Mouse (Mus musculus) embryonic facial prominence, embryonic 10.5 days (tissue): Measurements from ENCODE around the gene Tenm1. TPM values are rescaled to one million over a fixed set of nuclear protein-coding genes. Genes with fewer than 3 reads are reported as not detected.

Source experiments
- DNase-seq: peaks from one replicate; pipeline ENCODE4 v3.0.0-alpha.2; 2017; ENCODE audit warnings: low spot score
- H3K27ac ChIP-seq: fragments of 300-500 bp; sonication (generic); replicated peaks from 2 replicates; pipeline ENCODE4 v1.5.1; 2016; ENCODE audit warnings: mild to moderate bottlenecking
- H3K27me3 ChIP-seq: fragments of 300-500 bp; sonication (generic); replicated peaks from 2 replicates; pipeline ENCODE4 v1.6.1; 2016; ENCODE audit warnings: low read depth, mild to moderate bottlenecking; ENCODE audit not compliant: poor library complexity, severe bottlenecking
- H3K36me3 ChIP-seq: fragments of 300-500 bp; sonication (generic); replicated peaks from 2 replicates; pipeline ENCODE4 v1.6.1; 2016; ENCODE audit warnings: mild to moderate bottlenecking, moderate library complexity
- H3K4me1 ChIP-seq: fragments of 300-500 bp; sonication (generic); 2 replicates; pipeline ENCODE4 v1.6.1; 2016
- H3K4me3 ChIP-seq: fragments of 300-500 bp; sonication (generic); 2 replicates; pipeline ENCODE4 v1.5.1; 2016; ENCODE audit warnings: mild to moderate bottlenecking, moderate library complexity
- H3K9me3 ChIP-seq: fragments of 300-500 bp; sonication (generic); 2 replicates; pipeline ENCODE4 v1.6.1; 2016; ENCODE audit warnings: mild to moderate bottlenecking
- WGBS: fragments of 180-500 bp; shearing (Covaris S2); methylation state at CpG from one replicate; pipeline ENCODE4 v1.1.7; 2016; 5-methylcytosine and 5-hydroxymethylcytosine counted together
- polyA plus RNA-seq: library from polyadenylated mRNA; unstranded; fragments of >200 nt; fragmentation: Nextera tagmentation; extraction: Ambion mirVana; gene quantifications from 2 replicates; pipeline ENCODE4 v1.2.1, GENCODE M21; 2016

The Tenm1 gene
- polyA plus RNA-seq, 1 experiment from 2014 or later = 0.61 TPM

DNA sequence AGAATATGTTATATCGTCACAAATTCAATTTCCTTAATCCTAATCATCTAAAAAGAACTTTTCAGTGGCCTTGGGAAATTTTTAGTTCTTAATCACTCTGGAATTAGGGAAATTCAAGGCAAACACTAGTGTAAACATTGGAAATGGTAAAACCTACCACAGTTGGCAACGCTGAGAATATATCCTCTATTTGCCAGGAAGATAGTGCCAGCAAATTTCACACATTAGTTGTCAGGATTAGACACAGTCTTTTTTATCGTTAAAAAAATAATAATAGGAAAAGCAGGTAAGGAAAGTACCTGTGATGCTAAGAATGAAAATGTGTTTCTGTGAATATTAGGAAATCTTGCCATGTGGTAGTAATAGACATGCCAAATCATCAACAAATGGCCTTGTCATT is 223.9 kb downstream of the Tenm1 start:
- DNase-seq = no peak
- Histone ChIP-seq H3K9me3 (no peaks in the 10 kb centered on the region), H3K27ac (no peak overlapping the region), H3K4me3 (no peak overlapping the region), H3K27me3 (no peaks in the 10 kb centered on the region), H3K4me1 (no peaks in the 10 kb centered on the region), H3K36me3 (no peaks in the 10 kb centered on the region)
- 94% methylated on average over 3 of the region's 3 CpGs for WGBS

DNA sequence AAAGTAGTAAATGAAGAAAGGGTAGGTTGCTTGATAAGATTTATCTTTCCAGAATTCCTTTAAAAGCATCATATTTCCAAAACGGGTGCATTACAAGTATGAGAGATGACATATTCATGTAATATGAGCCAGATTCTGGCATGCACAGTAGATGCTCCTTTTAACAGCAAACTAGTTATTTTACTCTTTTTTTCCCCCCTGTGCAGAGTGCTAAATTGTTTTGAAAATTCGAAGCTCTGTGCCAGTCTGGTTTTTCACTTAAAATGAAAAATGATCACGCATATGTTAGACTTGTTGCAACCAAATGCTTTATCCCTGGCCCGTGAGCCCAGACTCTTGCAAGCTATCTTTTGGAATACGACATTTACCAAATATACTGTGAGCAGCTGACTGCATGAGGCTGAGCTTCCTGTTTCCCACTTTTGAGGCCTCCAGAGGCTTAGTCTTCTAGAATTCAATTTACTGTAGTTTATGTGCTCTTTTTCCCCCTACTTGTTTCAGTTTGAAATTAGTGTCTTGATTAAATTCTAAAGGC is 226.6 kb downstream of the Tenm1 start:
- no peaks in the 10 kb centered on the region for H3K9me3 ChIP-seq
- DNase-seq = no peak
- H3K27me3 ChIP-seq = no peaks in the 10 kb centered on the region
- no peaks in the 10 kb centered on the region for H3K4me1 ChIP-seq
- no peaks in the 10 kb centered on the region for H3K36me3 ChIP-seq
- WGBS = 80% methylated on average over 5 of the region's 5 CpGs
- H3K27ac ChIP-seq = no peak overlapping the region
- no peak overlapping the region for H3K4me3 ChIP-seq

DNA sequence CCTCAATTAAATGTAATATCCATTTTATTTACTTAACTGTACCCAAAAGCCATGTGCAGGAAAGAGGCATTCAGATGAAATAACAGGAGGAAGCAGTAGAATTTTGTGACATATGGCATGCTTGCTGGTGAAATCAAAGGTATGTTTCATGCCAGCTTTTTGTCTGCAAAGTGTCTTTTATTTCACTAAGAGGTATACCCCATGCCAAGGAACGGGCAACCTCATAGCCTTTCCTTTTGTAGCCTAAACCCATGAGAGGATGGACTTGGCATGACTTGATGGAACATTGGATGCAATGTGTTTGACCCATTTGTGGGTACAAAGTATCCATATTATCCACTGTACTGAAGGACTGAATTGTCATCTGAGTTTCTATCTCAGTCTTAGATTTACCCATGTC is 246.0 kb downstream of the Tenm1 start:
- H3K4me3 ChIP-seq = no peak overlapping the region
- no peak overlapping the region for H3K27ac ChIP-seq
- no peaks in the 10 kb centered on the region for H3K36me3 ChIP-seq
- 86% methylated on average over 1 of the region's 1 CpGs for WGBS
- DNase-seq = no peak
- H3K4me1 ChIP-seq = no peaks in the 10 kb centered on the region
- no peaks in the 10 kb centered on the region for H3K27me3 ChIP-seq
- no peaks in the 10 kb centered on the region for H3K9me3 ChIP-seq

DNA sequence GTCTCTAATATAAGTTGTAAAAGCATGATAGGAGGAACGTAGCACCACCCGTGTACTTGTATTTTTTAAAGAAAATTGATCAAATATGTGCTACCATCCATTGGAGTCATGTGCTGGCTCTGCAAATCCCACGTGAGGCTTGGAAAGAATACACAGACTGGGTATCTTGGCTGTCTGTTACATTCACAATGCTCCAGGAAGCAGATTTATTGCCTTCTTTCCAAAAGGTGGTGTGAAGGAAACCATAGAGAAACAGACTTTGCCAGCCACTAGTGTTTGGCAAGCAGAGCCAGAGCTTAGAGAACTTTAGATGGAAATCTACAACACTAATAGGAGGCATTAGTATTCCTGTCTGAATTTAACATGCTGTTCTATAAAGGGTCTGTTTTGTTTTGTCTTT is 277.4 kb downstream of the Tenm1 start:
- DNase-seq = no peak
- Histone ChIP-seq H3K9me3 (no peaks in the 10 kb centered on the region), H3K4me1 (no peaks in the 10 kb centered on the region), H3K27me3 (no peaks in the 10 kb centered on the region), H3K4me3 (no peak overlapping the region), H3K36me3 (no peaks in the 10 kb centered on the region), H3K27ac (no peak overlapping the region)
- 86% methylated on average over 3 of the region's 3 CpGs for WGBS

DNA sequence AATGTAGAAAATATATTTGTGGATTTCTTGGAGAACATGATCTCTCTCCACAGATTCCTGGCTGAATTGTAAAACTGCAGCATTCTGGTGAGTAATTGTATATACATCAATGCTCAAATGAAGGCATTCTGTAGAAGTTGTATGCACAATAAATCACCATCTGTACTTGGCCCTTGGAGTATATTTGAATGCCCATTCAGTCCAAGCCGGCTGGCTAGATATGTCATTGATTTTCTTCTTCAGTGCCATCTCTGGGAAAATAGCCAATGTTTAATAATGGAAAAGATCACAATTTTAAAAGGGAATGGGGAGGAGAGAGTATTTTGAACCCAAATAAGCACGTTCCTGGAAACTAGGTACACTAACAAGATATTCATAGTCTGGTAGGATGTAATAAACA is 299.2 kb downstream of the Tenm1 start:
- WGBS = 79% methylated on average over 2 of the region's 2 CpGs
- Histone ChIP-seq H3K36me3 (no peaks in the 10 kb centered on the region), H3K4me3 (no peak overlapping the region), H3K27ac (no peak overlapping the region), H3K9me3 (no peaks in the 10 kb centered on the region), H3K27me3 (no peaks in the 10 kb centered on the region), H3K4me1 (no peaks in the 10 kb centered on the region)
- DNase-seq = no peak

DNA sequence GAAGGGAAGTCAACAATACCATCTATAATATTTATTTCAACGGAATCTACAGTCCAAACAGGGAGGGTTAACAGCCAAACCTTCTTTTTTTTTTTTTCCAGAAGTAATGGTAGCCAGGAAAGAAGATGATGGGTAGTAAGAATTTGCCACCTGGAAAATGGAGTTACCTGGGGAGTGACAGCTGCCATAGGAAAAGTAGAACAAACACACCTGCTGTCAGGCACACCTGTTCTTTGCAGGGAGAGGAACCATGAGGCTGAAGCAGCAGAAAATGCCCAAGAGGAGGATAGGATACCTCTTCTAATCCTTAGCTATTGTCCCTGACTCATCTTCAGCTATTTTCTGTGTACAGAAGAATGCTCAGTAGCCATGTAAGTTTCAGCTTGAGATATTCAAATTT is 306.4 kb downstream of the Tenm1 start:
- no peaks in the 10 kb centered on the region for H3K27me3 ChIP-seq
- 62% methylated on average over 1 of the region's 1 CpGs for WGBS
- no peak overlapping the region for H3K27ac ChIP-seq
- no peak overlapping the region for H3K4me3 ChIP-seq
- H3K36me3 ChIP-seq = no peaks in the 10 kb centered on the region
- no peak for DNase-seq
- H3K9me3 ChIP-seq = no peaks in the 10 kb centered on the region
- no peaks in the 10 kb centered on the region for H3K4me1 ChIP-seq

DNA sequence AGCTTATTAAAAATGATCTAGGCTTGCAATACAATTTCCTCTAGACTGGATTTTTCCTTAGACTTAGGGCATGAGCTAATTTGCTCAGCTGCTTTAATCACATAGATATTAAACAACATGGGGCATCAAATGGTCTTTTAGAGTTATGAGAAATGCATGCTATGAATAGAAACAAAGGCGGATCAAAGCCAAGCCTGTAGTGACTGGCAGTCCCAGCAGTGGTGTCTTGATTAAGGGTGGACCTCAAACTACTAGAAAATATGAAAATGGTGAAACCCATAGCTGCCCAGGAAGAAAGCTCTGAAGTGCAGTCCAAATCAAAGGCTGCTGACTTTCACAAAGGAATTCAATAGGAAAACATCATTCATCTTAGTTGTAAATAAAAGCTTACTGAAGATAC is 306.9 kb downstream of the Tenm1 start:
- 81% methylated on average over 1 of the region's 1 CpGs for WGBS
- Histone ChIP-seq H3K4me3 (no peak overlapping the region), H3K36me3 (no peaks in the 10 kb centered on the region), H3K27ac (no peak overlapping the region), H3K9me3 (no peaks in the 10 kb centered on the region), H3K27me3 (no peaks in the 10 kb centered on the region), H3K4me1 (no peaks in the 10 kb centered on the region)
- DNase-seq = no peak

DNA sequence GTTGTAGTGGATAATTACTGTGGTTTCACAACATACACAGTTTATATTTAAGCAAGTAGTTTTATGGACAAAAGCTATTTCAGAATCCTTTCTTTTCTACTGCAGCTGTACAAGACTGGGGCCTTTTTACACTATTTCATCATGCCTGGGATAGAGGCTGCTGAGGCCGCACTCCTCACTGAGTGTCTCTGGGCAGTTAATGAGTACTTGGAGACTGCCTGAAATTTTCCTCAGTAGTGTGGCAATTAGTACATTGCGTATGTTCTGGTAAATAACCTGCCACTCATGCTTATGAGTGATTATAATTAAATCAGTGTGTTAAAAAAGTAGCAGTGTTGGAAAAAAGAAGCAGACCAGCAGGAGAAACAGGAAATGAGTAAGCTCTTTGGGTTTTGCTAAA is 442.8 kb downstream of the Tenm1 start:
- H3K36me3 ChIP-seq = no peaks in the 10 kb centered on the region
- H3K4me3 ChIP-seq = no peak overlapping the region
- H3K9me3 ChIP-seq = no peaks in the 10 kb centered on the region
- H3K27ac ChIP-seq = no peak overlapping the region
- 65% methylated on average over 2 of the region's 2 CpGs for WGBS
- H3K27me3 ChIP-seq = no peaks in the 10 kb centered on the region
- no peak for DNase-seq
- no peaks in the 10 kb centered on the region for H3K4me1 ChIP-seq

DNA sequence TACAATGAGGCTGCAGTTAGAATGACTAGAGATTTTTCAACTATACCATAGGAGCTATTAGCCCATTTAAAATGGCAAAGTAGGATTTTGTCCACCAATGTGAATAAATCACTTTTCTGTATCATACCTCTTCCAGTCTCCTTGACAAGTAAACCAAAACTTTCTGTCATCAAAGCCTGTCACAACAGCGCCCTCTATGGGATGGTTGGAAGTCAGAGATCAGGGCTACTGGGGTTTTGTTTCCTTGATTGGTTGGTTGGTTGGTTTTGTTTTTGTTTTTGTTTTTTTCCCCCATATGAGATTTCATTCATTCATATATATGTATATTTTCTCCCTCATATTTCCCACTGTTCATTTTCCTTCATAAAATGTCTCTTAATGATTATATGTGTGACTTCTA is 455.4 kb downstream of the Tenm1 start:
- H3K27ac ChIP-seq = no peak overlapping the region
- H3K27me3 ChIP-seq = no peaks in the 10 kb centered on the region
- H3K4me3 ChIP-seq = no peak overlapping the region
- no peaks in the 10 kb centered on the region for H3K9me3 ChIP-seq
- no peaks in the 10 kb centered on the region for H3K36me3 ChIP-seq
- peak; percentile 28 for DNase-seq
- WGBS = 0% methylated on average over 1 of the region's 1 CpGs
- H3K4me1 ChIP-seq = no peaks in the 10 kb centered on the region

DNA sequence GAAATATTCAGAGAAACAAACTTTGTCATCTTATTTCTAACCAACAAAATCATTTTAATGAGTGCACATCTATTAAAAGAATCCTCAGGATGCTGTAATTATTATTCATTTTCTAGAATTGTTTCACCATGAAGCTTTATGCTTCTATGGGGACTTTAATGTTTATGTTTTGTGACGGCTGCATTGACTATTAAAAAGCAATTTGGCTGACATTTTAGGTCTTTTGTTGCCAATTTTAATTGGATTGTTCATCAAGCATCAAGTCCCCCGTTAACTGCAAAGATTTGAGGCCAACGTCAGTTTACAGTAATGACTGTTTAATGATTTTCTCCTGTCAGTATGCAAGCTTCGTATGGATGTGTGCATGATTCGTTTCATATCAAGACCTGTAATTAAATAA is 461.3 kb downstream of the Tenm1 start:
- 75% methylated on average over 5 of the region's 5 CpGs for WGBS
- Histone ChIP-seq H3K27ac (no peak overlapping the region), H3K9me3 (no peaks in the 10 kb centered on the region), H3K27me3 (no peaks in the 10 kb centered on the region), H3K4me3 (no peak overlapping the region), H3K4me1 (no peaks in the 10 kb centered on the region), H3K36me3 (no peaks in the 10 kb centered on the region)
- no peak for DNase-seq

DNA sequence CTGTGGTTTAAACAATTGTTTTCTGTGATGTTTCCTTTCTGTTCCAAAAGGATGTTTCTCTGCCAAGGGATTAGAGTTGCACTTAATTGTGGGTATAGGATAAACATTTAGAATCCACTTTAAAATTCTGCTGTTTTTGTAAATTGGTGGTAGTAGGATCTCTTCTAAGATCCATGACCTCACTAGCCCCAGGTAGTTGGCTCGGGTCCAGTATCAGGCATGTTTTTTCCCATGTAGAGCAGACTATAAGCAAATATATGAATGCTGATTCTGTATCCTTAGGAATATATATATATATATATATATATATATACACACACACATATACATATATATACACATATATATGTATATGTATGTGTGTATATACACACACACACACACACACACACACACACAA is 567.2 kb downstream of the Tenm1 start:
- no peaks in the 10 kb centered on the region for H3K9me3 ChIP-seq
- DNase-seq = no peak
- 84% methylated on average over 1 of the region's 1 CpGs for WGBS

DNA sequence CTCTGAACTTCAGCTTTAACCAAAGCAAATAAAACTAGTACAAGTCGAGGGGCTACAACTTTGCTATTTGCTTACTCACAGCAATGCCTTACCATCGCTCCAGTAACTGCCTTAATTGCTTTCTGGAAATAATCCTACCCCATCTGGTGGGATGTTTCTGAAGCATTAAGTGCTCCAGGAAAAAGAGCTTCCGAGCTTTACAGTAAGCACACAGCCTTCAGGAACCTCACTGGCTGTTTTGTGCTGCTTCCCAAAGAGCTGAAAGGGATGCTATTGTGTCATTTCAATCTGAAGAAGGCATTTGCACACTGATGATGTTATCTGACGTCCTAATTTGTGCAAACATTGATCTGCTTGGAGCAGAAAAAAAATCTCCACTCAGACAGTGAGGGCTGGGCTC is 647.4 kb downstream of the Tenm1 start:
- Histone ChIP-seq H3K27ac (no peak overlapping the region), H3K9me3 (no peaks in the 10 kb centered on the region), H3K4me1 (no peaks in the 10 kb centered on the region), H3K36me3 (no peaks in the 10 kb centered on the region), H3K4me3 (no peak overlapping the region), H3K27me3 (no peaks in the 10 kb centered on the region)
- DNase-seq = no peak
- 62% methylated on average over 4 of the region's 4 CpGs for WGBS

More for the DNA sequence above, 567.2 kb downstream of the Tenm1 start:
- Histone ChIP-seq H3K4me3 (no peak overlapping the region), H3K27me3 (no peaks in the 10 kb centered on the region), H3K4me1 (no peaks in the 10 kb centered on the region), H3K36me3 (no peaks in the 10 kb centered on the region), H3K27ac (no peak overlapping the region)

DNA sequence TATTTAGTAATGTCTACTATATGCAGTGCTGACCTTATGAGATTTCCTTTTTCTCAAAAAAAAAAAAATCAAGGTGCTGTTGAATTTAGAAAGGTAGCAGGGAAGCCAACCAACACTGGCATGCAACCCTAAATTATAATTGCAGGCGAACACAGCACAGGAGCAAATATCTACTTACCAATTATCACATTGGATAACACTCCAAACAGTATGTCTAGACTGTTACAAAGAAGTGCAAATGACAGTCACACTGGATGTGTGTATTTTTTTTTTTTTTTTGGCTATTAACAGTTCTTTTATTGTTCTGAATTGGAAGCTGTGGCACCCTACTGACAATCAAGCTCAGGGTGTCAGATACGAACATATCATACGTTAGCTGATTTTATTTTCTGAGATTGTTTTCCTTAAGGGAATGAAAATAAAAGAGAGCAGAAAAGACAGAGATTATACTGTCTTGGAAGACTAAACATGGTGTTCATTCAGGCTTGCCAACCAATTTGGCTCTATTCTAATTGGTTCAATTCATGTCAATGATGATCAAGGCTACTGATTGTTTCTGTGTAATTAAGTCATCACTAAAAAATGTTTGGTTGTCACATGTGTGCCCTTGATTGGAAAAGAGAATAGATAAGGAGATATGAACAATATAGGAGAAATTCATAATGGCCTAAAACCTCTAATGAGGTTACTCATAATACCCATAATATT is 710.7 kb downstream of the Tenm1 start:
- H3K36me3 ChIP-seq = no peaks in the 10 kb centered on the region
- no peak overlapping the region for H3K27ac ChIP-seq
- no peaks in the 10 kb centered on the region for H3K4me1 ChIP-seq
- no peaks in the 10 kb centered on the region for H3K27me3 ChIP-seq
- H3K4me3 ChIP-seq = no peak overlapping the region
- no peaks in the 10 kb centered on the region for H3K9me3 ChIP-seq
- 80% methylated on average over 3 of the region's 3 CpGs for WGBS
- DNase-seq = no peak
